Mouse (Mus musculus): Measurements from ENCODE around the gene Pih1d1. TPM values are rescaled to one million over a fixed set of nuclear protein-coding genes. Genes with fewer than 3 reads are reported as not detected.
A peak's percentile ranks its signal among the peaks of the same experiment; 100 is the strongest.
"Not testable (repeated sequence)": the region's sequence is repeated elsewhere in the genome, so short reads cannot be mapped to it uniquely, and the experiment has no call there.

Pih1d1 gene
- polyA plus RNA-seq, 1 experiment from 2014 or later = 108 TPM

DNA sequence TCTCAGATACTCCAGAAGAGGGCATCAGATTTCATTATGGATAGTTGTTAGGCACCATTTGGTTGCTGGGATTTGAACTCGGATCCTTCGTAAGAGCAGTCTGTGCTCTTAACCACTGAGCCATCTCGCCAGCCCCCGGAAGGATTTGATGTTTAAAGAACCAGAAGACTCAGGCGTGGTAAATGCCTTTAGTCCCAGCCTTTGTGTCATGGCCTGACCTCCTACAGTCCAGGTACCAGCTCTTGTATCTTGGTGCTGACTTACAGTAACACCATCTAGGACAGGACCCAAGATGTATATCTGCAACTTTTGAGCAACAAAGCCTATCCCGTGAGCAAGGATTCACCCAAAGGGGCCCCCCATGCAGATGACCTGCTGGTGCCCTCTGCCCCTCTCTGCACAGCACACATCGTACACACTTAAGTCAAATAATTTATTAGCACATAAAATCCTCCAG lies 28.9 kb upstream of the Pih1d1 start:
- H3K27ac ChIP-seq (ENCODE audit: low read depth, low read length) = peak overlapping the region; percentile 84; the same call in 1 of the 2 replicates
- H3K4me2 ChIP-seq (ENCODE audit: low read length) = peak overlapping the region; percentile 48
- H3K36me3 ChIP-seq (ENCODE audit: control insufficient read depth, insufficient read depth, low read length) = peaks cover 60% of the 10 kb centered on the region
- H3K9me3 ChIP-seq (replicated peaks; ENCODE audit: control insufficient read depth, low read length) = no peaks in the 10 kb centered on the region
- peaks cover 14% of the 10 kb centered on the region; the same call in 1 of the 2 replicates for H3K4me1 ChIP-seq (ENCODE audit: control insufficient read depth, insufficient read depth, low read length)
- no peak for ATAC-seq
- peak overlapping the region; percentile 88; the same call in 1 of the 2 replicates for H3K4me3 ChIP-seq (ENCODE audit: low read depth, low read length)
- WGBS = 20% methylated on average over 7 of the region's 7 CpGs
- H3K9ac ChIP-seq (ENCODE audit: low read length) = no peak overlapping the region
- peak; percentile 64 for DNase-seq (ENCODE audit: low spot score)
- no peaks in the 10 kb centered on the region for H3K27me3 ChIP-seq (replicated peaks; ENCODE audit: control insufficient read depth, insufficient read depth, low read length)

DNA sequence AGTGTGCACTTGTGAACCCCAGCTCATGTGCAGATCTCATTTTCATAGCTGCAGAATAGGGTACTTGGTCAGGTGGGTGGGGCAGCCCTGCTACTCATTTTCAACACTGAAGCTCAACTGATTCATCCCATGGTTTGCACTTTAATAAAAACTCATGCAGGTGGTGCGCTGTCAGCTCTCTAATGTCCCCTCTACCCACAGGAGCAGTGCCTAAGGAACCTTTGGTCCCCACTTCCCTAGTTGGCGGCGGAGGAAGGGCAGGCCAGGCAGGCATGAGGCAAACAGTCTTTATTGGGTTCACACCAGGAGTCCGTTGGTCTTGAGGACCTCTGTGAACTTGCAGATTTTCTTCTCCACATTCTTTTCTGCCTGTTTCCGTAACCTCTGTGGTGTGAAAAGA lies 28.5 kb upstream of the Pih1d1 start:
- H3K4me3 ChIP-seq (ENCODE audit: low read depth, low read length); DNase-seq (ENCODE audit: low spot score); H3K9ac ChIP-seq (ENCODE audit: low read length); H3K27me3 ChIP-seq (replicated peaks; ENCODE audit: control insufficient read depth, insufficient read depth, low read length); H3K9me3 ChIP-seq (replicated peaks; ENCODE audit: control insufficient read depth, low read length); H3K4me2 ChIP-seq (ENCODE audit: low read length); ATAC-seq: not testable (repeated sequence)
- Histone ChIP-seq H3K4me1 (ENCODE audit: control insufficient read depth, insufficient read depth, low read length) (peaks cover 14% of the 10 kb centered on the region; the same call in 1 of the 2 replicates), H3K36me3 (ENCODE audit: control insufficient read depth, insufficient read depth, low read length) (peaks cover 56% of the 10 kb centered on the region), H3K27ac (ENCODE audit: low read depth, low read length) (0 out of 2 replicates have a peak overlapping the region, but pooled peaks have one; percentile 84)
- WGBS = 62% methylated on average over 5 of the region's 5 CpGs

DNA sequence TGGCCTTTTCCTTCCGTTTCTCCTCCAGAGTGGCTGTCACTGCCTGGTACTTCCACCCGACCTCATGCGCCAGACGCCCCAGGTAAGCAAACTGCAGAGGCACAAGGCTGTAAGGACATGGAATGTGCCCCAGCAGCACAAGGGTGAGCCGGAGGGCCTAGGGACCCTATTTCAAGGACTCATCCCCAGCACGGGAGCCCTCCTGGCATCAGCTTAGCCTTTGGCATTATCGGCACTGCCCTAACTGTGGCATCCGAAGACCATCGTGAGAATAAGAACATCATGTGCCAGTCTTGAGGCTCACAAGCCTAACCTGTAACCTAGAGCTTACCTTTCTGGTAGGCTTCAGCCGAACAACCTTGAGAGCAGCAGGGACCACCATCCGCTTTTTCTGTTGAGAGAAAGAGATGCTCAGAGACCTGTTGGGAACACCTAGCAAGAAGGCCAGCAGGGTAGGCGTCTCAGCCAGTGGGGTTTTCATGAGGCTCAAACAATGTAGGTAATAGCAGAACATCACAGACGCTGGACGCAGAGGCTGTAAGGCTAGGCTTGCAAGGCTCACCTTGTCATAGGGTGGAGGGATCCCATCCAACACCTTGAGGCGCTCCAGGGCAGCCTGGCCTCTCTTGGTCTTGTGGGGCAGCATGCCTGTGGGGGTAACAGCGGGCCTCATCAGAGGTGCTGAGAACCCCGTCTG lies 27.8 kb upstream of the Pih1d1 start:
- ATAC-seq = no peak
- Histone ChIP-seq H3K27me3 (replicated peaks; ENCODE audit: control insufficient read depth, insufficient read depth, low read length) (no peaks in the 10 kb centered on the region), H3K36me3 (ENCODE audit: control insufficient read depth, insufficient read depth, low read length) (peaks cover 49% of the 10 kb centered on the region), H3K9me3 (replicated peaks; ENCODE audit: control insufficient read depth, low read length) (no peaks in the 10 kb centered on the region), H3K4me1 (ENCODE audit: control insufficient read depth, insufficient read depth, low read length) (peaks cover 14% of the 10 kb centered on the region; the same call in 1 of the 2 replicates), H3K9ac (ENCODE audit: low read length) (peak overlapping the region; percentile 100), H3K27ac (ENCODE audit: low read depth, low read length) (no peak overlapping the region), H3K4me3 (ENCODE audit: low read depth, low read length) (peak overlapping the region; percentile 97; the same call in 1 of the 2 replicates), H3K4me2 (ENCODE audit: low read length) (peak overlapping the region; percentile 94)
- no peak for DNase-seq (ENCODE audit: low spot score)
- WGBS = 79% methylated on average over 17 of the region's 17 CpGs

DNA sequence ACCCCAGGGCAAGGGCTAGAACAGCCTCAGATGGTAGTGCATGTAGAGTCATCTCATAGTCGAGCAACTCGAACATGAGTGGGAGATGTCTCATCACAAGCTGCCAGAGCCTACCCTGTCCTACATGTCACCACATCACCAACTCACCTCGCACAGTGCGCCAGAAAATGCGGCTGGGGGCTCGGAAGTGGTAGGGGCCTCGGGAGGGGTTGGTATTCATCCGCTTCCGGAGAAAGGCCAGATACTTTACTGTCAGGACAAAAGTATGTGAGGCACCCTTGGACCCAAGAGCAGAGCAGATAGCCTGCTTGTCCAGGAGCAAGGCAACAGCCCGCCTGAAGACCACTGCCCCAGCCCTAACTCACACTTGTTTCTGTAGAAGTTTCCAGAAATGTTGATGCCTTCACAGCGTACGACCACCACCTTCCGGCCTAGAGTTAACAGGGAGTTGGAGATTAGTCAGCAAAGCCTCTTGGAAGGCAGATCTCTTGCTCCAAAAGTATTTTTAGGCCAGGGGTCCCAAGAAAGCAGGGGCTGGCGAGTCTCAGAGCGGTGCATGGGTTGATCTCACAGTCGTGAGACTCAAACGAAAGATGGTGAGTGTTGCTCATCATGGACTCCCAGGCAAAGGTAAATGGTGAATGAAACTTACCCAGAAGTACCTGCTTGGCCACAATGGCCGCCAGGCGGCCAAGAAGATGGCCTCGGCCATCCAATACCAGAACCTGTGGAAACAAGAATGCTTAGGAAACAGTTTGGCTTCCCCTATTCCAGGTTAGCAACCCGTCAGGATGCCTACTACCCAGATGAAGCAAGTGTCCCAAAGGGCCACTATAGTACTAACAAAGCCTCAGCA lies 27.0 kb upstream of the Pih1d1 start:
- peak overlapping the region; percentile 94 for H3K4me2 ChIP-seq (ENCODE audit: low read length)
- peaks cover 41% of the 10 kb centered on the region for H3K36me3 ChIP-seq (ENCODE audit: control insufficient read depth, insufficient read depth, low read length)
- no peak for DNase-seq (ENCODE audit: low spot score)
- no peak for ATAC-seq
- H3K4me1 ChIP-seq (ENCODE audit: control insufficient read depth, insufficient read depth, low read length) = peaks cover 14% of the 10 kb centered on the region; the same call in 1 of the 2 replicates
- no peaks in the 10 kb centered on the region for H3K9me3 ChIP-seq (replicated peaks; ENCODE audit: control insufficient read depth, low read length)
- peak overlapping the region; percentile 97 for H3K4me3 ChIP-seq (ENCODE audit: low read depth, low read length)
- H3K9ac ChIP-seq (ENCODE audit: low read length) = peak overlapping the region; percentile 100
- WGBS = 45% methylated on average over 21 of the region's 21 CpGs
- H3K27me3 ChIP-seq (replicated peaks; ENCODE audit: control insufficient read depth, insufficient read depth, low read length) = no peaks in the 10 kb centered on the region
- peak overlapping the region; percentile 94; the same call in 1 of the 2 replicates for H3K27ac ChIP-seq (ENCODE audit: low read depth, low read length)

- H3K9me3 ChIP-seq (replicated peaks; ENCODE audit: control insufficient read depth, low read length) = no peaks in the 10 kb centered on the region
- peak overlapping the region; percentile 94 for H3K4me2 ChIP-seq (ENCODE audit: low read length)
- H3K4me3 ChIP-seq (ENCODE audit: low read depth, low read length) = peak overlapping the region; percentile 97
- H3K9ac ChIP-seq (ENCODE audit: low read length) = peak overlapping the region; percentile 100
- H3K27me3 ChIP-seq (replicated peaks; ENCODE audit: control insufficient read depth, insufficient read depth, low read length) = no peaks in the 10 kb centered on the region
- DNase-seq (ENCODE audit: low spot score) = no peak
- H3K27ac ChIP-seq (ENCODE audit: low read depth, low read length) = peak overlapping the region; percentile 94
- H3K4me1 ChIP-seq (ENCODE audit: control insufficient read depth, insufficient read depth, low read length) = peaks cover 14% of the 10 kb centered on the region; the same call in 1 of the 2 replicates
- no peak for ATAC-seq
- H3K36me3 ChIP-seq (ENCODE audit: control insufficient read depth, insufficient read depth, low read length) = peaks cover 34% of the 10 kb centered on the region
- 2% methylated on average over 6 of the region's 6 CpGs for WGBS
Observed at GRCm38 (mm10) chr7:45127700-45128224, 26.3 kb upstream of the Pih1d1 start.

DNA sequence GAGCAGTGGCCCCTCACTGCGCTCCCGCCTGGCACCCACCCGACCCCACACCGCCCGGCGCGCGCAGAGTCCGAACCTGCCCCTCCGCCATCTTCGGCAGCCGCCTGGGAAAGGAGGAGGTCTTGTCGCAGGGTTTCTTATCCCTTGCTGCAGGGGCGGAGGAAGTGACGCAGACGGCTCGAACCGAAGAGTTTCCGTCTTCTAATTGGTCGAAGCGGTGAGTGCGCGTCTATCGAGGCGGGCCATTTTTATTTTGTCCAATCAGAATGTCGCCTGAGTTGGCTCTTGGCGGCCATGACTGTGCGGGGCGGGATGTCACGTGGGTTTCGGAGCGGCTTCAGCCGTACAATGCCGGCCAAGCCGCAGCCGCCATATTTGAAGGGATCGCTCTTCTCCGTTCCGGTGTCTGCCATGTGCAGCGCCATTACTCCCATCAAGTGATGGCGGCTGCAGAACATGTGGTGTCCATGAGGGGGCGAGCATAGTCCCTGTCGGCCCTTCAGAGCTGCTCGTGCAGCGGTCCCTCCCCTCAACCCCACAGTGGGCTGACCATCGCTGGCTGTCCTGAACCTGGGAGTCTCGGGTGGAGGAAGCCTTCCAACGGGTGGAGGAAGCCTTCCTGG lies 25.4 kb upstream of the Pih1d1 start, which contains the start of gene Rpl13a:
Gene Rpl13a, minus strand, starts transcription at position 138 of the 623 bp plus-strand sequence.
- peaks cover 7% of the 10 kb centered on the region; the same call in 1 of the 2 replicates for H3K4me1 ChIP-seq (ENCODE audit: control insufficient read depth, insufficient read depth, low read length)
- peak within 1 kb of the TSS; percentile 94 for H3K4me2 ChIP-seq (ENCODE audit: low read length)
- no peaks in the 10 kb centered on the region for H3K27me3 ChIP-seq (replicated peaks; ENCODE audit: control insufficient read depth, insufficient read depth, low read length)
- under 1% methylated on average over 48 of the region's 48 CpGs for WGBS
- DNase-seq (ENCODE audit: low spot score) (peak; percentile 100), ATAC-seq (peak; percentile 93)
- H3K9me3 ChIP-seq (replicated peaks; ENCODE audit: control insufficient read depth, low read length) = peaks cover 3% of the 10 kb centered on the region; the same call in 1 of the 2 replicates
- H3K27ac ChIP-seq (ENCODE audit: low read depth, low read length) = peak within 1 kb of the TSS; percentile 94
- H3K9ac ChIP-seq (ENCODE audit: low read length) = peak within 1 kb of the TSS; percentile 100
- peak within 1 kb of the TSS; percentile 97 for H3K4me3 ChIP-seq (ENCODE audit: low read depth, low read length)
- peaks cover 29% of the 10 kb centered on the region for H3K36me3 ChIP-seq (ENCODE audit: control insufficient read depth, insufficient read depth, low read length)

DNA sequence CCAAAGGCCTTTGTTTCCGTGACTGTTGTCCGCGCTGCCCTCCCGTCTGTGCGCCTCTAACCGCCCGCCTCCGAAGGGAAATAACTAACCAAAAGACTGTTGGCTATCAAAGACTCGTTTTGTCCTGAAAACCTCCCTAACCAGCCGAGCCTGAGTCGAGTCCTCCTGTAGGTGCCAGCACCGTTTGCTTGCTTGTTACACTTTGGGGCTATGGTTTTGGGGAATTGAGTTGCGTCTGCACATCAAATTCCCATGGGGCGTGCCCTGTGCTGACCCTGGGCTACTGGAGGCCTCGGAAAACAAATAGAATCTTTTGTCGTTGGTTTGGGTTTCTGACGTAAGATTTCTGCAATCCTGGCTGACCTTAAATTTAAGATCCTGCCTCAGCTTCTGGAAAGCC lies 24.8 kb upstream of the Pih1d1 start:
- DNase-seq (ENCODE audit: low spot score) (no peak), ATAC-seq (no peak)
- WGBS = under 1% methylated on average over 17 of the region's 17 CpGs
- Histone ChIP-seq H3K4me1 (ENCODE audit: control insufficient read depth, insufficient read depth, low read length) (peaks cover 7% of the 10 kb centered on the region; the same call in 1 of the 2 replicates), H3K9ac (ENCODE audit: low read length) (peak overlapping the region; percentile 81), H3K36me3 (ENCODE audit: control insufficient read depth, insufficient read depth, low read length) (peaks cover 29% of the 10 kb centered on the region), H3K27ac (ENCODE audit: low read depth, low read length) (peak overlapping the region; percentile 94), H3K4me2 (ENCODE audit: low read length) (peak overlapping the region; percentile 75), H3K27me3 (replicated peaks; ENCODE audit: control insufficient read depth, insufficient read depth, low read length) (no peaks in the 10 kb centered on the region), H3K4me3 (ENCODE audit: low read depth, low read length) (peak overlapping the region; percentile 97), H3K9me3 (replicated peaks; ENCODE audit: control insufficient read depth, low read length) (peaks cover 3% of the 10 kb centered on the region; the same call in 1 of the 2 replicates)

Measured in forebrain, embryonic 14.5 days (tissue).